Mouse (Mus musculus) left cerebral cortex, postnatal 25 days (tissue): ENCODE data around the gene Noxo1. TPM values are rescaled to one million over a fixed set of nuclear protein-coding genes. Genes with fewer than 3 reads are reported as not detected.
"Not testable (repeated sequence)": the region's sequence is repeated elsewhere in the genome, so short reads cannot be mapped to it uniquely, and the experiment has no call there.

ENCODE experiments used
- DNase-seq, 2 experiments: peaks; one replicate each; pipeline ENCODE4 v3.0.0; 2022; ENCODE audit warnings: low spot score in 2 of 2, mixed read lengths in 1 of 2
- intact Hi-C: fragments of 180-260 bp; cut with DNase I; formaldehyde crosslinking; loops from one replicate; pipeline ENCODE4 v1.15.1; 2025
- total RNA-seq, 2 experiments: library from RNA; stranded (reverse); gene quantifications; 2 replicates each; pipeline ENCODE4 v1.2.3; 2021

Noxo1 gene
- 1 to 10 TPM; 3.1 to 3.7 TPM for total RNA-seq

DNA sequence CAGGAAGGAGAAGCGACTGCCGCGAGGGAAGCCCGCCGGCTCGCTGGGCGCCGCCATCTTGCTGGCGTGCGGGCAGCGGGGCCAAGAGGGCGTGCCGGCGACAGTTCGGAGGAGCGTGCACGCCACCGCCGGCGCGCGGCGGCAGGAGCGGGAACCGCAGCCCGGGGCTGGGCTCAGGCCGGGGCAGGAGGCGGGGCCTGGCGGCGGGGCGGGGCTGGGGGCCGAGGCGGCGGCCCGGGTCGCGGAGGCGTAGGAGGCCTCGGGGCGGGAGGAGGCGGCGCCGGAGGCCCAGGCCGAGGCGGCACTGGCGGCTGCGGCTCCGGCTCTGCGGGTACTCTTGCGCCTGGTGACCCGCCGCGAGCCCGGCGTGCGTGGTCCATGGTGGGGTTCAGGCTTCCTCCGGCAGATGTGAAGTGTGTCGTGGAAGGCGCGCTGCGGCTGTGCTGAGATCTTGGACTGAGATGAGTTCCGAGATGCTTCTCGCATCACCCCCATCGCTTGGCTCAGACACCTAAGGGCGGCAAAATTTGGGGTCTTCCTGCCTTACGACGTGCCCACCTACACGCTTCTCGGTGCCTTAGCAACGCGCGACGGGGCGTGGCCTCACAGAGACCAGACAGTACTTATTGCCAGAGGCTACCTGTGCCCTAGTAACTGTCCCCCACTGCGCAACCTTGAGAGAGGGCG is at the start of gene Noxo1, which contains the start of gene Gfer:
TSS of gene Noxo1 (plus strand) at position 224 of the 687 bp plus-strand sequence.
TSS of gene Gfer (minus strand) at position 146 of the 687 bp plus-strand sequence.
- intact Hi-C loops = no loop called here
- peak; percentile 82 to 86 for DNase-seq

DNA sequence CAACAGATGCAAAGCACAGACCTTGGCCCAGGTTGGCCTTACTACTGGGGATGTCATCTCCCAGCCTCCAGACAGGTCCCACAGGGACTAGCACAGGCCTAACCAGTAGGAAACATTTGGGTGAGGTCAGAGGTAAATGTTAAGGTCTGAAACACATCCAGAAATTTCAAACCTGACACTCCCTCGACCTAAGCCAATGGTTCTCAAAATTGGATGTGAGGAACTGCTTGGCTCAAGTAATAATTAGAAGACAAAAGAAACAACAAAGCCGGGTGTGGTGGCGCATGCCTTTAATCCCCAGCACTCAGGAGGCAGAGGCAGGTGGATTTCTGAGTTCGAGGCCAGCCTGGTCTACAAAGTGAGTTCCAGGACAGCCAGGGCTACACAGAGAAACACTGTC is 49.7 kb upstream of the Noxo1 start:
- intact Hi-C loops = no loop called here
- no peak for DNase-seq

GRCm38 (mm10) chr17:24647493-24647892 is 48.5 kb upstream of the Noxo1 start:
- DNase-seq = no peak
- intact Hi-C loops = no loop called here

DNA sequence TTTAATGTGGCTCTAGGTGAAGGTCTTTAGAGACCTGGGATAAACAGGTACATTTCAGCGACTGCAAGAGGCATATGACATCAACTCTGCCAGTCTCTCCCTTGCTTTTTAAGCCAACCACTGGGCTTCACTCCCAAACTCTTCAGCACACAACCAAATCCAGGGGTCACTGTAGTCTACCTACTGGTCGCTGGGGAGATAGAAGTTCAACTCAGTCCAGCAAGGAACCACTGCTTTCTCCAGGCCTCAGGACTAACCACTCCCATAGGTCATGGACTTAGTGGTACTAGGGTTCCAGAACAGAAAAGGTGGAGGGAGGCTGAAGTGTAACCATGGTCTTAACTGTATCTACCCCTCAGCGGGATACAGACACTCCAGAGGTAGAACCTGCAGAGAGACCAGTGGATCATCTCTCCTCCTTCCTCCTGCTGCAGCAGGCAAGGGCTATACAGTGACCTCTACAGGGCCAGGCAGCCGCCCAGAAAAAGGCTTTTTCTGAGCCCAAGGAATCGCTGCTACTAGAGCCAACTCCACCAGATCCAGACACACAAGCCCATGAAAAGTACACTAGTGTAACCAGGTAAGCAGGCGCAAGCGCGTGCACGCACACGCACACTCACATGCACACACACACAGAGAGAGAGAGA is 47.2 kb upstream of the Noxo1 start:
- no peak for DNase-seq

GRCm38 (mm10) chr17:24649581-24650069 is 46.4 kb upstream of the Noxo1 start:
- peak in 1 of 2 experiments; percentile 36 for DNase-seq
- intact Hi-C loops = no loop called here

More for the DNA sequence above, 47.2 kb upstream of the Noxo1 start:
- intact Hi-C loops = no loop called here

GRCm38 (mm10) chr17:24650070-24650616 is 45.9 kb upstream of the Noxo1 start, which contains the start of gene Slc9a3r2:
Slc9a3r2 (minus strand) TSS chr17:24650327.
- no peak for DNase-seq
- intact Hi-C loops = no loop called here

DNA sequence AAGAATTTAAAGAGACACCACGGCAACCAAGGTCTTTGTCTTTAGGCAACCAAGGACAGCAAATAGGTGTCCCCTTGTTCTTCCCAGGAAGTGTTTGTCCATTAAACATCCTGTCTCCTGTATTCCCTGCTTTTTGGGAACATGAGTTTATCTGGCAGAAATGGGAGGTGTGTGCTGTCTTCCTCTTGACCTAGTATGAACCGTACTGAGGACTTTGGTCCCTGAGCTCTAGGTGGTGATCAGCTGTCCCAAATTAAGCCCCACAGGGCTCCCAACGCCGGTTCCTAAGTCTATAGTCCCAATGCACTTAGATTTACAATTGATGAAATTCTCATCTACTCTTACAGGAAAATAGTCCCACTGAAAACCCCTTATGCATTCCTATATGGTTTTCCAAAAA is 45.3 kb upstream of the Noxo1 start:
- DNase-seq = no peak
- intact Hi-C loops = no loop called here

DNA sequence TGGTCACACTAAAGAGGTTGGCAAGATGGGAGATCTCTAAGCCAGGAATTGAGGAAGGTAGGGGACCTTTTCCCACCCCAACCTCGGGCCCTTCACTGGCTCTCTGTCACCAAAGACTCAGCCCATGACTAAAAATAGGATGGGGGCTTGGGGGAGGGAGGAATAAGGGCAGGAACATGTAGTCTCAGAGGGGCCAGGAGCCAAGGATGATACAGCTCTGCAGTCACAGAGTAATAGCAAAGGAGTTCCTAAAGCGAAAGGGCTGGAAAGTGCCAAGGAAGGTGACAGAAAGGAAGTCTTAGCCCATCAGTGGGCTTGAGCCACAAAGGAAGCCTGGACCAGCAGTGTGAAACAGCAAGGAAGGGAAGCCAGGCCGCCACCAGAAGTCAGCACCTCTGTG is 44.2 kb upstream of the Noxo1 start:
- intact Hi-C loops = no loop called here
- DNase-seq = no peak

GRCm38 (mm10) chr17:24653967-24654710 is 41.9 kb upstream of the Noxo1 start:
- intact Hi-C loops = no loop called here
- DNase-seq = peak; percentile 47 to 52

- intact Hi-C loops = no loop called here
- DNase-seq = no peak
Observed at GRCm38 (mm10) chr17:24654969-24655368, 41.1 kb upstream of the Noxo1 start.

DNA sequence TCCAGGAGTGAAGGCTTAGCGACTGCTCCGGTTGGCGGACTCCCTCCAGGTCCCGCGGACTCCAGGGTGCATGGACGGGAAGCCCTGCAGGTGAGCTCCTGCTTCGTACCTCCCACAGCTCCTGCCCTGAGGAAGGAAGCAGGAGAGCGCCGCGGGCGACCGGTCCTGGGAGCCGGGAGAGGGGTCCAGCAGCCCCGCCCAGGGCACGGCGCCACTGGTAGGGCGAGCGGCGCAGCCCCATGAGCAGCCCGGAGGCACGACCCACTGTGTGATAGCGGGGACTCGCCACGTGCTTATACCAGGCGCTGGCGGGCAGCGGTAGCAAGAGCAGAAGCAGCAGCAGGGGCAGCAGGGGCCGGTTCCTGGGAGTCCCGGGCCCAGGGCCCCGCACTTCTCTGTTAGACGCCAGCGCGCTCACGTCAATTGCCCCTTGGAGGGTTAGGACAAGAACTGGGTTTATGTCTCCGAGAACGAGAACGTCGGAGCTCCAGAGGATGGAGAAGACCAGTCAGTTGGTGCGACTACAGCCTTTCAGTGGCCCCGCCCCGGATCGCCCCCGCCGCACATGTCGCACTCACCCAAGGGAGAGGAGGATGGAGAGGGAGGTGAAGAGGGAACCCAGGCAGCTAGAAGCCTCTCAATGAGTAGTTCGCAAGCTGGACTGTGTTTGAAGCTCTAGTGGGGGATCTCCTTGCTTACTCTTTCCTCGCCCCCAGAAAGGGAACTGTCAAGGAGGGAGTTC is 37.8 kb upstream of the Noxo1 start, which contains the start of gene Npw:
TSS of gene Npw (minus strand) at position 441 of the 742 bp plus-strand sequence.
- DNase-seq = no peak
- intact Hi-C loops = no loop called here

GRCm38 (mm10) chr17:24667011-24667410 is 29.0 kb upstream of the Noxo1 start:
- not testable (repeated sequence) for DNase-seq
- intact Hi-C loops = loop anchor here (5.0 kb wide), 1 partner anchor 35 kb away; the partner anchor contains the start of genes Nthl1 and Tsc2

GRCm38 (mm10) chr17:24667416-24667815 is 28.6 kb upstream of the Noxo1 start:
- intact Hi-C loops = loop anchor here (5.0 kb wide), 1 partner anchor 35 kb away; the partner anchor contains the start of genes Nthl1 and Tsc2
- DNase-seq = peak in 1 of 2 experiments; percentile 61

- not testable (repeated sequence) for DNase-seq
- intact Hi-C loops = loop anchor here (5.0 kb wide), 1 partner anchor 37 kb away; the partner anchor contains the start of genes Nthl1 and Tsc2
Observed at GRCm38 (mm10) chr17:24669214-24669544, 26.9 kb upstream of the Noxo1 start.

DNA sequence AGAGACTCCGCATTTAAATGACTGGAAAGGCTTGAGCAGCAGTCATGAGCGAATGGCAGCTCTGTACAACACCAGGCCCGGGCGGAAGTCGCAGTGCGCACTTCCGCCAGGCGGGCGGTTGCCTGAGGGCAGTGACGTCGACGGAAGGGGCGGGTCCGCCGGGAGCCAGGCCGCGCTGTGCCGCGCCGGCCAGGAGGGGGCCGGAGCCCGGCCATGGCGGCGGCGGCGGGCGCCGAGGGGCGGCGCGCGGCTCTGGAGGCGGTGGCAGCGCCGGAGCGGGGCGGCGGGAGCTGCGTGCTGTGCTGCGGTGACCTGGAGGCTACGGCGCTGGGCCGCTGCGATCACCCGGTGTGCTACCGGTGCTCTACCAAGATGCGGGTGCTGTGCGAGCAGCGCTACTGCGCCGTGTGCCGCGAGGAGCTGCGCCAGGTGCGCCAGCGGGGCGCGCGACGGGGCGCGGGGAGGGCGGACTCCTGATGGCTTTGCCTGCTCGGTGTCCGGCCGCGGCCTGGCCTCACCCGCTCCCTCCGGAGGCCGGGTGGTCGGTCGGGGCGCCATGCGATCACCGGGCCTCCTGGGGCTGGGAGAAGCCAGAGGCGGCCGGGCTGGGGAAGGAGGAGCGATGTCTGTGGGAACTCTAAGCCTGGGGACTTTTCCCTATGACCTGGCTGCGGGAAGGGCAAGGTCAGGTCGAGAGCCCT is 26.3 kb upstream of the Noxo1 start, which contains the start of gene Zfp598:
TSS of gene Zfp598 (plus strand) at position 143 of the 701 bp plus-strand sequence.
- intact Hi-C loops = loop anchor here (5.0 kb wide), 1 partner anchor 37 kb away; the partner anchor contains the start of genes Nthl1 and Tsc2
- peak; percentile 94 to 96 for DNase-seq

DNA sequence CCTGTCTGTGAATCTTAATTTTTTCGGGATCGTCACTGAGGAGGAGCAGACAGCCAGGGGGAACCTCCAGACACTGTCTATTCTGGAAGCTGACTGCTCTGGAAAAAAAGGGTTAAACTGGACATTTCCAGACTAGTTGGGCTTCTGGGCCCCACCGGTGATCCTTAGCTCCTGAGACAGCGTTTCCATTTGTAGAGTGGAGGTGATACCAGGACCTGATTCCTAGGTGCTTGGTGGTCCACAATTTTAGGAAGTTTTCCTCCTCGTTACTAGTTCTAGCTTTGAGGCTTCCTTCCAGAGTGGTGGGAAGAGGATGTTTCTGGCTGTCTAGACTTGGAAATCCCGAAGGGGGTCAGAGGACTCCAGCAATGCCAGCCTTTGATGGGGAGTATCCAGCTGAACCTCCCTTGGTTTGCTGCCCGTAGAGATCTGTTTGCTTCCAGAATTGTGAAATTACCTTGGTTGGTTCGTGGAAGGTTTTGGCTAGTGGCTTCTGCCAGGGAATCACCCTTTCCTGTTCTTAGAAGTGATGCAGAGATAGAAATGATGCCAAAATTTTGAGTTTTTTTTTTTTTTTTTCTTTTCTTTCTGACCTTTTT is 25.7 kb upstream of the Noxo1 start:
- DNase-seq = no peak
- intact Hi-C loops = no loop called here

DNA sequence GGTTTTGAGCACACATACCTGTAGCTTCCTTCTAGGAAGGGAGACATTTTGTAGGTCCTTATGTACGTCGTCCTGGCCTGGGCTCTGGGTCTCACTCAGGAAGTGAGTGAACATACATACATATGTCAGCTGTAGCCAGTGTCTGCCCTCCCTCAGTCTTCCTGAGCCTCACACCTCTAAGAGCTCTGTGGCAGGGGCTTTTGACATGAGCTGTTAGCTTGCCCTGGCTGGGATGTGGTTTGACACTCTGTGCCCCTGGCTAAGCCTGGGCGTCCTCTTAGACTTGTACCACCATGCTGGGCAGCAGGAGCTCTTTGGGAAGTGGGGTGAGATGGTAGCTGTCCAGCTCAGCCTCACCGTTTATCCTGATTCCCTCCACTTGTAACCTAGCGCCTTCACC is 24.7 kb upstream of the Noxo1 start:
- intact Hi-C loops = no loop called here
- no peak for DNase-seq

DNA sequence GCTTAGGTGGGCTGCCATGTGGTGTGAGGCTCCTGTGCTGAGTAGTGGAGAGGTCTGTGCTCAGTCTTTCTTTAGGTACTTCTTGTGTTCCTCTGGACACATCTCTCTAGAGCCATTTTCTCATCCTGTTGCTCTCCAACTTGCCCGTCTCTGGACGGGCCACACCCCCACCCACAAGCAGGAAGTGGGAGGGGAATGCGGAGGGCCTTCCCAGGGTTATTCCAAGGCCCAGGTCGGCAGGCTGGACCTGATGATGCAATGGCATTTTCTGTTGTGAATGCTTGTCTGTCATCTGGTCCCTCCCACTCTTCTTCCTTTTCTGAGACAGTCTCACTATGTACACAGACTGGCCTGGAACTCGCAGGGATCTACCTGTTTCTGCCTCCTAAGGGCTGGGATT is 23.9 kb upstream of the Noxo1 start:
- intact Hi-C loops = no loop called here
- no peak for DNase-seq
